Mouse (Mus musculus) liver, embryonic 16.5 days (tissue): ENCODE measurements at regions not wholly inside any gene's neighbourhood (a gene's known extent, or its start where the extent isn't known, plus 50 kb on each side); places are given as distances from the start of the nearest gene placed in this dataset.

Source experiments
- ATAC-seq: fragments of 200-750 bp; cut with Nextera tagmentation; 2 replicates; pipeline ENCODE4 v1.8.0; 2017; ENCODE audit warnings: low read depth, mild to moderate bottlenecking, moderate number of reproducible peaks, moderate library complexity
- H3K27ac ChIP-seq: fragments of 300-500 bp; sonication (generic); 2 replicates; pipeline ENCODE4 v1.5.1; 2014; ENCODE audit warnings: mild to moderate bottlenecking, low read length
- H3K27me3 ChIP-seq: fragments of 300-500 bp; sonication (generic); 2 replicates; pipeline ENCODE4 v1.6.1; 2014; ENCODE audit warnings: low read depth, low read length, mixed read lengths; ENCODE audit not compliant: control insufficient read depth, insufficient read depth
- H3K36me3 ChIP-seq: fragments of 300-500 bp; sonication (generic); 2 replicates; pipeline ENCODE4 v1.6.1; 2014; ENCODE audit warnings: mild to moderate bottlenecking; ENCODE audit not compliant: control insufficient read depth, insufficient read depth
- H3K4me1 ChIP-seq: fragments of 300-500 bp; sonication (generic); 2 replicates; pipeline ENCODE4 v1.6.1; 2014; ENCODE audit warnings: low read depth, low read length, mixed read lengths; ENCODE audit not compliant: control insufficient read depth
- H3K4me2 ChIP-seq: fragments of 300-500 bp; sonication (generic); 2 replicates; pipeline ENCODE4 v1.6.1; 2014; ENCODE audit warnings: low read depth, low read length, mixed read lengths
- H3K4me3 ChIP-seq: fragments of 300-500 bp; sonication (generic); 2 replicates; pipeline ENCODE4 v1.5.1; 2014; ENCODE audit warnings: low read depth, mild to moderate bottlenecking, low read length
- H3K9ac ChIP-seq: fragments of 300-500 bp; sonication (generic); 2 replicates; pipeline ENCODE4 v1.6.1; 2014; ENCODE audit warnings: low read depth, low read length
- H3K9me3 ChIP-seq: fragments of 300-500 bp; sonication (generic); replicated peaks from 2 replicates; pipeline ENCODE4 v1.6.1; 2016; ENCODE audit warnings: low read length; ENCODE audit not compliant: control insufficient read depth
- WGBS: fragments of 180-500 bp; shearing (Covaris S2); extraction: QIAGEN DNeasy Blood & Tissue Kit; methylation state at CpG from one replicate; pipeline ENCODE4 v1.1.7; 2014; ENCODE audit not compliant: insufficient replicate concordance; 5-methylcytosine and 5-hydroxymethylcytosine counted together

DNA sequence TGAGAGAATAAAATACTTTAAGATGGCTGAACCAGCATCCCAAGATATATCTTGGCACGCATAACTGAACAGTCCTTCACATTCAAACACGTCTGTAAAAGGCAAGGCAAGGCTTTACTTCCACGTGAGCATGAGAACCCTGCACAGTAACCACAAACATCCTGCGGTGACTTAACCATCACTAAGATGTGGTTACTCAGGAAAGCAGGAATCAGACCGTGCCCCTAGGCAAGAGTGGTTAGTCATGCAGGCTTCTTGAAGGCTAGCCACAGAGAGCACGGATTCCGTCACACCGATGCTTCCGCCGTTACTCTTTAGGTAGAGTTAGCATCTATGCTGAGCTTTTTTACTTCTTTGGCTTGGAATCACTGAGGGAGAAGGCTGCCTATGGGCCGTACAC is 266.8 kb downstream of the Barhl2 start:
- H3K27ac ChIP-seq: no peak overlapping the region
- H3K4me2 ChIP-seq: no peak overlapping the region
- no peak for ATAC-seq
- no peaks in the 10 kb centered on the region for H3K9me3 ChIP-seq
- no peak overlapping the region for H3K9ac ChIP-seq
- no peaks in the 10 kb centered on the region for H3K4me1 ChIP-seq
- no peak overlapping the region for H3K4me3 ChIP-seq
- no peaks in the 10 kb centered on the region for H3K27me3 ChIP-seq
- 35% methylated on average over 11 of the region's 11 CpGs for WGBS
- H3K36me3 ChIP-seq: no peaks in the 10 kb centered on the region

DNA sequence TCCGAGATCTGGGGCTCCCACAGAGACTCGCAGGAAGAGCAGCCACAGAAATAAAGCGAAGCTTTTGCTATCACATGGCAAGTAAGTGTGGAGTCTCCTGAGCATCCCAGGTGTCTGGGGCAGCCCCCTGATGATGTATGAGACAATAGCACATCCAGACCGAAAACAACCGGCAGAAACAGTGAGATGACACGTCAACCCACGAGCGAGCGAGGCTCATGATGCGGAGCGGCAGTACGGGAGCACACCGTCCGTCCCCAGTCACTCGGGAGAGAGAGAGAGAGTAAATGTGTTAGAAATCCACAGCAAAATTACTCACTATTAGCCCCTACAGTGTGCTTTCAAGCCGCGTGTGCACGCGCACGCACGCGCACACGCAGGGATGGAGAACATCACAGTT is 276.2 kb downstream of the Barhl2 start:
- Histone ChIP-seq H3K36me3 (no peaks in the 10 kb centered on the region), H3K9me3 (no peaks in the 10 kb centered on the region), H3K27me3 (no peaks in the 10 kb centered on the region), H3K4me2 (no peak overlapping the region), H3K4me3 (no peak overlapping the region), H3K4me1 (no peaks in the 10 kb centered on the region), H3K9ac (no peak overlapping the region), H3K27ac (no peak overlapping the region)
- 81% methylated on average over 23 of the region's 23 CpGs for WGBS
- ATAC-seq: no peak

DNA sequence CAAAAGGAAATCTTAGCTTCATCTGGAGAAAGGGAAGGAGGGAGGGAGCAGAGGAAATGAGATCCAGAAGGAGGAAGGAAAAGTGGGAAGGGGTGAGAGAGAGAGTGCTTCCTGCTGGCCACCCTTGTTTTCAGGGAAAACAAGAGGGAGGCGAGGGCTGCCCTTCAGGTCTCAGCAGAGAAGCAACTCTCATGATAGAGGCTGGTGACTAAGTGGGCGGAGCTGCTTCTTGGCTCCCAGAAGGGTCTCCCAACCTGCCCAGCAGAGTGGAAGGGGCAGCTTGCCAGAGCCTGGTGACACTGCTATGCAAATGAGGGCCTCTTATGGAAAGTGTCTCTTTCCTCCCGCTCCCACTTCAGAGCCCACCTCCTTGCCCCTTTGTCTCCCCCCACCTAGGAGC is 285.8 kb downstream of the Barhl2 start:
- H3K9me3 ChIP-seq: no peaks in the 10 kb centered on the region
- no peaks in the 10 kb centered on the region for H3K27me3 ChIP-seq
- no peaks in the 10 kb centered on the region for H3K4me1 ChIP-seq
- H3K36me3 ChIP-seq: no peaks in the 10 kb centered on the region
- no peak overlapping the region for H3K4me2 ChIP-seq
- no peak overlapping the region for H3K27ac ChIP-seq
- H3K4me3 ChIP-seq: no peak overlapping the region
- 6% methylated on average over 3 of the region's 3 CpGs for WGBS
- no peak for ATAC-seq
- H3K9ac ChIP-seq: no peak overlapping the region

DNA sequence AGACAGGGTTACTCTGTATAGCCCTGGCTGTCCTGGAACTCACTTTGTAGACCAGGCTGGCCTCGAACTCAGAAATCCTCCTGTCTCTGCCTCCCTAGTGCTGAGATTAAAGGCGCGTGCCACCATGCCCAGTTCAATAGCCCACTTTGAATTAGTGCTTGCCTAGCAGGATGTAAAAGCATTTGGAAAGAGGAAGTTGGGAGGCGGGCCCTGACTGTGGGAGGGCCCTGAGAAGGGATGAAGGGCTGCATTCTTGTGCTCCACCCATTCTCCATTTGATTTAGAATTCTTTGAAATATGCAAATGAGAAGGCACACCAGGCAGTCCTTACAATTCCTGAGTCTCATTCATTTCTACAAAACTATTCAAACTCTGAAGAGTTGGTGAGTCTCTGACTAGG is 287.6 kb downstream of the Barhl2 start:
- no peaks in the 10 kb centered on the region for H3K4me1 ChIP-seq
- H3K4me2 ChIP-seq: no peak overlapping the region
- H3K9ac ChIP-seq: no peak overlapping the region
- no peak overlapping the region for H3K4me3 ChIP-seq
- no peak overlapping the region for H3K27ac ChIP-seq
- no peak for ATAC-seq
- H3K9me3 ChIP-seq: no peaks in the 10 kb centered on the region
- no peaks in the 10 kb centered on the region for H3K27me3 ChIP-seq
- 55% methylated on average over 4 of the region's 4 CpGs for WGBS
- H3K36me3 ChIP-seq: no peaks in the 10 kb centered on the region

DNA sequence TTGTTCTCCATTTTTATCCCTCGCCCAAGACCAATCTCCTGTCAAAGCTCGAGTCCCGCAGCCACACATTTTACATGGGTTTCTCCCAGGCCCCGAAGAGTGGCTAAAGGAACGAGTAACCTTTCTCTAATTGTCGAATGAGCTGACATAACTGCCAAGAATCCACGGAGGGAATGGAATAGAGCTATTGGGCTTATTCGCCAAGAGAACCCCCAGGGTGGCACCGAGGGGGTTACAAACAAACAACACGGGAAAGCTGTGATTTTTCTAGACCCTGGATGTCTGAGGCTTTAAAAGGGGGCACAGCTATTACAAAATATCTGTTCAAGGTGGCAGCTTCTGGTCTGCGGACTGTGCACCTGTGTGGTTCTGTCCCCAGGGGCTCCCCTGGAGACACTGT is 290.4 kb downstream of the Barhl2 start:
- ATAC-seq: no peak
- H3K27ac ChIP-seq: no peak overlapping the region
- H3K36me3 ChIP-seq: no peaks in the 10 kb centered on the region
- H3K4me2 ChIP-seq: no peak overlapping the region
- no peak overlapping the region for H3K4me3 ChIP-seq
- no peaks in the 10 kb centered on the region for H3K9me3 ChIP-seq
- no peaks in the 10 kb centered on the region for H3K27me3 ChIP-seq
- 65% methylated on average over 11 of the region's 11 CpGs for WGBS
- H3K9ac ChIP-seq: no peak overlapping the region
- H3K4me1 ChIP-seq: no peaks in the 10 kb centered on the region

DNA sequence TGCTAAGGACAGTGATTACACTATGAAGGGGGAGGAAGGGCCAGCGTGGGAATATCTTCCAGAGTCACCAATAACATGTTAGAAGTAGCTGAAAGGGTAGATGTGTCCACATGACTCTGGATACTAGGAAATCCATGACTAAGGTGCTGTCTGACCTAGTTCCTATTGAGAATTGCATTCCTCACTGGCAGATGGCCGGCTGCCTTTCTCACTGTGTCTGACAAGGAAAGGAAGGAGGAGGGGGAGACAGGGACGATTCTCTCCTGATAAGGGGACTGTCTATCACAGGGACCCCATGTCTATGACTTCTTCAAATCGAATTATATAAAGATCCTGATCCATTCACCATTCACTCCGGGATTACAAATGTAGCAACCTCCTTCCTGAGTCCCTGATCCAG is 289.9 kb downstream of the Zfp326 start:
- Histone ChIP-seq H3K4me2 (no peak overlapping the region), H3K36me3 (no peaks in the 10 kb centered on the region), H3K9ac (no peak overlapping the region), H3K9me3 (no peaks in the 10 kb centered on the region), H3K27ac (no peak overlapping the region), H3K27me3 (no peaks in the 10 kb centered on the region), H3K4me1 (no peaks in the 10 kb centered on the region), H3K4me3 (no peak overlapping the region)
- 43% methylated on average over 5 of the region's 5 CpGs for WGBS
- ATAC-seq: no peak

DNA sequence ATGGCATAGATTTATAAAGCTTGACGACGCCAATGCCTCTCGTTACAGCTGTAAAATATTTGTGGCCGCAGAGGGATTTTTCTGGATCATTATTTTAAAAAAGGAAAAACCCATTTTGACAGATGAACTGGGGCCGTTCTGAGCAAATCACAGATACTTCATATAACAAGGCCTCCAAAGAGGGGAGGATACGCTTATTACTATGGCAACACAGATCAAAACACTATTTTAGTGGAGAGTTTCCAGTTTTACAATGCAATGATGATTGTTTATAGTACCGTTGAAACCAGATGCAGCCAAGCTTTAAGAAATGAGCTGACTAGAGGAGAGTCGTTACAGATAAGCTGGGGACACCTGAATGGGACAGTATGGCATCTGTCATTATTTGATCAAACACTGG is 287.8 kb downstream of the Zfp326 start:
- H3K27ac ChIP-seq: no peak overlapping the region
- no peaks in the 10 kb centered on the region for H3K4me1 ChIP-seq
- H3K4me2 ChIP-seq: no peak overlapping the region
- no peak overlapping the region for H3K4me3 ChIP-seq
- H3K9ac ChIP-seq: no peak overlapping the region
- ATAC-seq: no peak
- WGBS: 64% methylated on average over 8 of the region's 8 CpGs
- H3K9me3 ChIP-seq: no peaks in the 10 kb centered on the region
- H3K36me3 ChIP-seq: no peaks in the 10 kb centered on the region
- H3K27me3 ChIP-seq: no peaks in the 10 kb centered on the region

DNA sequence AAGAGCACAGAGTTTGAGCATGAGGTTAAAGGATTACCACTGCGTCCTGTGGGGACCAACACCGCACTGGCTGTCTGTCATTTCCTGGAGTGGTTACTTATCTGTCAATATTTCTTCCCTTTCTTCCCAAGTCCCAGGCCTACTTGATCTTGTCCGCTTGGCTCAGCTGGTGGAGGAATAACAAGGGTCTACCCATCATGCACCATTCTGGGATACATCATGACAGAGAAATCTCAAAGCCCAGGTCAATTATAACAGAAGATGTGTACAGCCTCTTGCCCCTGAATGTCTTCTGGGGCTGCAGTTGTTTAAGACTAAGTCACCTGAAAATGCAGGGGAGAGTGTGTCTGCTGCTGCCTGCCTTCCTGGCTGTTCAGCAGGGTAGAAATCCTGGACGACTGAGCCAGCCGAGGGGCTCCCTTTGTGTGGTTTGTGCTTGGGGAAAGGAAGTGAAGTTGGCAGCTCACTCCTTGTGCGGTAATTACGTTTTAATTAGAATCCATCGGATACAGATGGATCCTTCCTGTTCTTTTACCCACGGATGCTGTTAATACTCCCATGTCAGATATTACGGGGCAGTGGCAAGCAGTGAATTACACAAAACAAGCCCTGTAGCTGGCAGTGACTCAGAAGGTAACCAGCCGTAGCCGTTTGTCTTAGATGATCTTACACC is 286.8 kb downstream of the Zfp326 start:
- Histone ChIP-seq H3K9me3 (no peaks in the 10 kb centered on the region), H3K27me3 (no peaks in the 10 kb centered on the region), H3K36me3 (no peaks in the 10 kb centered on the region), H3K4me2 (no peak overlapping the region), H3K4me1 (no peaks in the 10 kb centered on the region), H3K27ac (no peak overlapping the region), H3K4me3 (no peak overlapping the region), H3K9ac (no peak overlapping the region)
- ATAC-seq: no peak
- WGBS: 39% methylated on average over 12 of the region's 12 CpGs

DNA sequence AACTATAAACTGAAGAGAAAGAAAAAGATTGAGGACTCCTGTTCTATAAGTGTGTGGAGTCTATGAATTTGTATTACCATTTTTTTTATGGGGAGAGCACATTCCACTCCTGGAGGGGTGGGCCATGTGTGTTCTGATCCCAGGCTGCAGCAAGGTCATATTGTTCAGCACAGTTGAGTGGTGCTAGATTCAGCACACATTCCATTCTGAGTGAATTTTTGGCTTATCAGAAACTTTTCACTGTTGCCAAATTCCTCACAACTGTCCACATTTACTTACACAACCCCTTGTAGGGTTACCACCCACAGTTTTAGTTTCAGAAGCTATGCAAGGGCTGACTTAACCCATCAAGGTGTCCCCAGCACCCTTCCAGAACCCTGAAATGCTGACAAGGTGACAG is 262.7 kb downstream of the Zfp326 start:
- Histone ChIP-seq H3K36me3 (no peaks in the 10 kb centered on the region), H3K9ac (no peak overlapping the region), H3K27ac (no peak overlapping the region), H3K4me3 (no peak overlapping the region), H3K4me2 (no peak overlapping the region), H3K4me1 (no peaks in the 10 kb centered on the region), H3K9me3 (no peaks in the 10 kb centered on the region), H3K27me3 (no peaks in the 10 kb centered on the region)
- ATAC-seq: no peak
